Mouse (Mus musculus) stomach, postnatal 0 days (tissue): ENCODE results near the gene Cryge.

ENCODE experiments used
- CTCF ChIP-seq: IDR thresholded peaks from 2 replicates; pipeline ENCODE4 v1.5.1; 2016; ENCODE audit warnings: antibody characterized with exemption, low read depth, mild to moderate bottlenecking, moderate library complexity
- EP300 ChIP-seq: optimal IDR thresholded peaks from 2 replicates; pipeline ENCODE3; 2016; ENCODE audit warnings: antibody characterized with exemption

GRCm38 (mm10) chr1:65091566-65091965, 40.6 kb upstream of the Cryge start:
- TF ChIP-seq EP300: no peak
- no peak for TF ChIP-seq CTCF
